Mouse (Mus musculus): ENCODE measurements around the gene Sash1. TPM values are rescaled to one million over a fixed set of nuclear protein-coding genes. Genes with fewer than 3 reads are reported as not detected.

Gene Sash1
- 0.01 and 0.03 TPM in 2 replicates for polyA plus RNA-seq (2012)

DNA sequence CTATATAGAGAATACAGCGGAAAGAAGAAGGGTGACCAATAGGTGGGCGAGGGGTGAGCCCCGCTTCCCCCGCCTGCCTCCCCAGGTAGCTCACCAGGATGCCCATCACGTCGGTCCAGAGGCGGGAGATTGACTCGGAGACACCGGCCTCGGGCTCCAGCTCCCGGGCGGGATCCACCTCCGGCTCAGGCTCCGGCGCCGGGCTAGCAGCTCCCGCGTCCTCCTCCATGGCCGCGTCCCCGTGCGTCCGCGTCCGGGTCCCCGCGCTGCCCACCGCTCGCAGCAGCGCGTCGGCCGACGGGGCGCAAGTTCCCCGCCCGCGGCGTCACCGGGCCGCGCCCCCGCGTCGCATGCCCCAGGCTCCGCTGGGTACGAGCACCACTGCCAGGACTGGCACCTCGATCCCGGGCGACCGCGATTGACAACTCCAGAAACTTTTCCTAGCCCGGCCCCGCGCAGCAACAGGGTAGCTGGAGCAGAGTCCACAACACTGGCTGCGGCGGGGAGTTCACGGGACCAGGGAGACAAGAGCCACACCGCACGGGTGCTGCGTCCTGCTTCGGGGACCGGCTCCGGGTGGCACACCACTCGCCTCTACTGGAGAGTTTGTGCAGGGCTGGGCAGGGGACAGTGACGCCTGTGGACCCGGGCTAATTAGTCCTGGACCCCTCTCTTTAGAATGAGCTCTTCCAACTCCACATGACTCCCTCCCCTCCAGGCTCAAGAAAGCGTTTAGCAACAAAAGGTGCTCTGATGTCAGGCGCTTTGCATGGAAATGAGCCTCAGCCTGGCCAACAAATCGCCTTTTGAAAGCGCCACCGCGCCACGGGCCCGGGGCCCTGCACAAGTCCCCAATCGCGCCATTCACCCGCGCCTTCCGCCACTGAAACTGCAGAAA, at the start of gene Sash1:
Gene Sash1 (minus strand): TSS at position 441 of the 898 bp plus-strand sequence.
- Histone ChIP-seq H3K27me3 (ENCODE audit: control insufficient read depth) (peaks cover 37% of the 10 kb centered on the region), H3K9me3 (ENCODE audit: control insufficient read depth, low read length) (no peaks in the 10 kb centered on the region; the same call in 1 of the 2 replicates), H3K4me3 (replicated peaks) (peak within 1 kb of the TSS; percentile 60), H3K4me1 (ENCODE audit: control insufficient read depth) (peaks cover 6% of the 10 kb centered on the region), H3K36me3 (ENCODE audit: control insufficient read depth) (no peaks in the 10 kb centered on the region)
- TF ChIP-seq TAL1 (IDR thresholded peaks at IDR 0.05; ENCODE audit: low read length) (no peak), GATA1 (IDR thresholded peaks at IDR 0.05; ENCODE audit: low read length) (no peak)

DNA sequence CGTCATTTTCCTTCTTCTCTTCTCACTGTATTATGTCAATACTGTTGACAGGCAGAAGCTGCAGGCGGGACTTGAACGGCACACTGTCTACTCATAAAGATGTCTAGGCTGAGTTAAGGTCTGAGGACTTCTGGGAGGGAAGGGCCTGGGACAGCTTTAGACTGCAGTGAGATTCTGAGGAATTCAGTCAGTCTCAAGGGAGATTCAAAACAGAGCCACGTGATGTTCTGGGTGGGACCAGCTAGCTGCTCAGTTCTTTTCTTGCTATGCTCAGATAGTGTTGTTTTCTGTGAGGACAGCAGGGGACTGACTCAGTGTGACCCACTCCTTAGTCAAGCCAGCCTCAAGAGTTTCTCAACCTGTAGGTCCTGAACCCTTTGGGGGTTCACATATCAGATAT, 49.7 kb upstream of the Sash1 start:
- Histone ChIP-seq H3K4me1 (ENCODE audit: control insufficient read depth) (no peaks in the 10 kb centered on the region), H3K27me3 (ENCODE audit: control insufficient read depth) (no peaks in the 10 kb centered on the region), H3K36me3 (ENCODE audit: control insufficient read depth) (no peaks in the 10 kb centered on the region), H3K4me3 (replicated peaks) (no peak overlapping the region), H3K9me3 (ENCODE audit: control insufficient read depth, low read length) (no peaks in the 10 kb centered on the region)
- TF ChIP-seq GATA1 (IDR thresholded peaks at IDR 0.05; ENCODE audit: low read length) (no peak), TAL1 (IDR thresholded peaks at IDR 0.05; ENCODE audit: low read length) (no peak)

DNA sequence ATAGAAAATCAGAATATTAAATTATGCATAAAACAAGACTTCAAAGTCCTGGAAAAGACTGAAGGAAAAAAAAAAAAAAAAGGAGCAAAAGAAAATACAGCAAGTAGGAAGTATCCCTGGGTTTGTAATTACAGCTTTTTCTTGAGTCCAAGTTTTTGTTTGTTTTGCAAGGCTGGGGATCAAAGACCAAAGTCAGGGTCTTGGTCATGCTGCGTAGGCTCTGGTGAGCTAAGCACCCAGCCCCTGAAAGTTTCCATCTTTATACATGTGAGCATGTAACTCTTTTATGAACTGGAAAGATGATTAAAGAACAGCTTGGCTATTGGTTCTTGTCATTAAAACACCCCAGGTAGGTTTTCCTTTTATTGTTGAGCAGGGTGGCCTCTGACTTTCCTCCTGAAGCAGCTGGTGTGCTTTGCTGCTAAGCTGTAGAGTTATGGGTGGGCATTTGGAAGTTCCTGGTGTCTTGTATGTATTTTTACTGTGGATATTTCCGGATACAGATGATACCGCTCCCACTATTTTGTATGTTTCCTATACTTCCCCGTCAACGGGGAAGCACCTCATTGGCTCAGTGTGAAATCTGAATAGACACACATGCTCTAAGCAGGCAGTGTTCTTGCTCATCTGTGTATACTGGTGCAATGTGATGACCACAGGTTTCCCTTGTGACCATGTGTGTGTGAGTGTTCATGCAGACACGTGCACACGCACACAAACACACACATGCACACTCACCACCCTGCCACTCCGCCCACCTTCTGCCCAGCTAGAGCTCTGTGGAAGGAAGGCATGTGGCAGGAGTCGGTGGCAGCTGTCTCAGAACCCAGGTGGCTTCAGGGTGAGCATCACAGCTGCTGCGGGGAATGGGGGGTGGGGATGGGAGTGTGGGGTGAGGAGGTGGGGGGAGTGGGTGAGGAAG, 47.8 kb upstream of the Sash1 start:
- no peak overlapping the region for H3K4me3 ChIP-seq (replicated peaks)
- H3K27me3 ChIP-seq (ENCODE audit: control insufficient read depth), result no peaks in the 10 kb centered on the region
- no peak for TF ChIP-seq GATA1 (IDR thresholded peaks at IDR 0.05; ENCODE audit: low read length)
- TF ChIP-seq TAL1 (IDR thresholded peaks at IDR 0.05; ENCODE audit: low read length), result no peak
- no peaks in the 10 kb centered on the region for H3K36me3 ChIP-seq (ENCODE audit: control insufficient read depth)
- H3K4me1 ChIP-seq (ENCODE audit: control insufficient read depth), result no peaks in the 10 kb centered on the region
- H3K9me3 ChIP-seq (ENCODE audit: control insufficient read depth, low read length), result no peaks in the 10 kb centered on the region

DNA sequence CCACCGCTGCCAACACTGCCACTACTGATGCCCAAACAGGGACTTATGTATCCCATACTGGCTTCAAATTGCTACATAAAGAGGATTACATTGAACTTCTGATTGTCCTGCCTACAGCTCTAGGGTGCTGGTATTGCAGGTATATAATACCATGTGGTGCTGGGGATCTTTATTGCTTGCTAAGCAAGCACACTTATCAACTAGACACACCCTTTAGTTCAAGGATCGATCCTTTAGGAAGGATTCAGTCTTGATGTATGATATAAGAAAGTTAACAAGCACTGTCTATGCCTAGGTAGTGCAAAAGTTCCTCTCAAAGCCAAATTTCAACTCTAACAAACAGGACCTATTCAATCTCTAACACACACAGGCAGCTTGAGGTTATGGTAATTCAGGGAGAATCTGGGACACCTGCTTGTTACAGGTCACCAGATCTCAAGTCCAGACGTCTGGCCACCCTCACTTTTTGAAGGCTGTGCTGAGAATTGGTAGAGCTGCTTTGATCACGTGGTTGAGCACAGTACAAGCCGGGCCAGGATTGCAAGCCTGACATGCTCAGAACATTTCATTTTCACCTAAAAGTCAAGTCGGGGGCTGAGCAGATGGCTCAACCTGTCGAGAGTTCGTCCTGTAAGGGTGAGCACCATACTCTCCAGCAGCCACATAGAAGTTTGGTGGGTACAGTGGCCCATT, 45.8 kb upstream of the Sash1 start:
- Histone ChIP-seq H3K4me1 (ENCODE audit: control insufficient read depth) (no peaks in the 10 kb centered on the region), H3K36me3 (ENCODE audit: control insufficient read depth) (no peaks in the 10 kb centered on the region)
- no peak for TF ChIP-seq TAL1 (IDR thresholded peaks at IDR 0.05; ENCODE audit: low read length)
- no peak for TF ChIP-seq GATA1 (IDR thresholded peaks at IDR 0.05; ENCODE audit: low read length)

DNA sequence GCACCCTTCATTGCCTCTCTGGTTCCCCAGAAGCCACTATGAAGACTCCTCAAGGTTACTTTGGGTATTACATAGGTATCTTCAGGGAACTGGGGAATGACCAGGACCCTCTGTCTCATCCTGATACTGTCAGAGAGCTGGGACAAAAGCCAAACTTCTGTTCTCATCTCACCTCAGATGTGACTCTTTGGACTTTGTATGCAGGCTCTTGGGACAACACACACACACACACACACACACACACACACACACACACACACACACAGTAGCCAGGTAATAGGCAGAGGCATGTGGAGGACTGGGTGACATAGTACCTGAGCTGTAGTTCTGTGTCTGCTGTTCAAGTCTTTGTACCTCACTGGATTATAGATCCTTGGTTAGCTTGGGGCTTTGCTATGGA, 44.8 kb upstream of the Sash1 start:
- TF ChIP-seq TAL1 (IDR thresholded peaks at IDR 0.05; ENCODE audit: low read length) (no peak), GATA1 (IDR thresholded peaks at IDR 0.05; ENCODE audit: low read length) (no peak)
- Histone ChIP-seq H3K4me1 (ENCODE audit: control insufficient read depth) (no peaks in the 10 kb centered on the region), H3K27me3 (ENCODE audit: control insufficient read depth) (no peaks in the 10 kb centered on the region), H3K4me3 (replicated peaks) (no peak overlapping the region), H3K9me3 (ENCODE audit: control insufficient read depth, low read length) (no peaks in the 10 kb centered on the region), H3K36me3 (ENCODE audit: control insufficient read depth) (no peaks in the 10 kb centered on the region)

More for the DNA sequence above, 45.8 kb upstream of the Sash1 start:
- Histone ChIP-seq H3K27me3 (ENCODE audit: control insufficient read depth) (no peaks in the 10 kb centered on the region), H3K4me3 (replicated peaks) (no peak overlapping the region), H3K9me3 (ENCODE audit: control insufficient read depth, low read length) (no peaks in the 10 kb centered on the region)

DNA sequence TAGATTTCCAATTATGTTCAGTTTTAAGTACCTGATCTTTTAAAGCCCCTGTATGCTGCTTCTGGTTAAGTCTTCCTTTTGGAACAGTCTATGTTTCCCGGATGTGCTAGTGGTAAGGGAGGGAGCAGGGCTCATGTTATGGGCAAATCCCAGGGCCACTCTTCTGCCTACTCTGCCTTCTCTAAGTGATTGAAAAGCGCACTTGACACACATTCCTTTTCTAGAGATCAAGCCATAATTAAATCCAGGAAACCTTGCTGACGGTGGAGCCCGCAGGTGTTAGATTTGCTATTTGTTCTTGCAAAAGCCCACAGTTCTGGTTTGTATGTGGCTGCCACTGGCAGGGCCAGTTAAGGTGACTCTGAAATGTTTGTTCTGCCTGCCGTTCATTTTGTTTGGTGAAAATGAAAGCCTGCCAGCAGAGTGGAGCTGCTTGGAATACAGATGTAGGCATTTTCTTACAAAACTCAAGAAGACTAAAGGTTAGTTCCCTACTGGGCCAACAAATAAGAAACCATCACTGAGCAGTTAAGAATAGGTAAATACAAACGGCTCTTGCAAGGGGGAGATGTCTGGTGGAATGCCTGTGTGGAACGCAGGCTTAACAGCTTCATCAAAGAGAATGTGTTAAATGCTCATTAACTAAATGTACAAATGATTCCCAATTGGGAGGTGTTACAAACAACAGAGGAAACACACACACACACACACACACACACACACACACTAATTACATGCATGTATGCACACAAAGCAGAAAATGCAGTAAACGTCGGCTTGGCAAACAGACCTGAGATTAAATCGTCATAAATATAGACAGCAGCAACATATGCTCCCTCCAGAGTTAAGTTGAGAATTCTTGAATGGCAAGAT, 43.1 kb upstream of the Sash1 start:
- Histone ChIP-seq H3K27me3 (ENCODE audit: control insufficient read depth) (no peaks in the 10 kb centered on the region), H3K4me1 (ENCODE audit: control insufficient read depth) (no peaks in the 10 kb centered on the region), H3K4me3 (replicated peaks) (no peak overlapping the region), H3K36me3 (ENCODE audit: control insufficient read depth) (no peaks in the 10 kb centered on the region), H3K9me3 (ENCODE audit: control insufficient read depth, low read length) (no peaks in the 10 kb centered on the region)
- TF ChIP-seq TAL1 (IDR thresholded peaks at IDR 0.05; ENCODE audit: low read length) (no peak), GATA1 (IDR thresholded peaks at IDR 0.05; ENCODE audit: low read length) (no peak)

DNA sequence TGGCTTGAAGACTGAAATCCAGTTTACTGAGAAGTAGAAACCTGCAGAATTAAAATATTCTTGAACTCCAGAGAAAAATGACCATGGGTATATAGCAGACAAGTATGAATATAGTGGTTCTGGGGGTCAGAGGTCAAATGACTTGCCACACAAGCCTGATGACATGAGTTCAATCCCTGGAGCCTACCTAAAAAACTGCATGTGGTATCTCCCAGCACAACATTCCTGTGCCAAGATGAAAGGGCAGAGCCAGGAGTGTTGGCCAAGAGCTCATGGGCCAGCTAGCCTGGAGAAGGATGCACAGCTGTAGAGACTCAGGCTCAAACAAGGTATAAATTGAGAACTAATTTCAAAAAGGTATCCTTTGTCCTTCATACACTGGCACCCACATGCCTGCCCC, 42.4 kb upstream of the Sash1 start:
- H3K9me3 ChIP-seq (ENCODE audit: control insufficient read depth, low read length), result no peaks in the 10 kb centered on the region
- TF ChIP-seq GATA1 (IDR thresholded peaks at IDR 0.05; ENCODE audit: low read length) (no peak), TAL1 (IDR thresholded peaks at IDR 0.05; ENCODE audit: low read length) (no peak)

DNA sequence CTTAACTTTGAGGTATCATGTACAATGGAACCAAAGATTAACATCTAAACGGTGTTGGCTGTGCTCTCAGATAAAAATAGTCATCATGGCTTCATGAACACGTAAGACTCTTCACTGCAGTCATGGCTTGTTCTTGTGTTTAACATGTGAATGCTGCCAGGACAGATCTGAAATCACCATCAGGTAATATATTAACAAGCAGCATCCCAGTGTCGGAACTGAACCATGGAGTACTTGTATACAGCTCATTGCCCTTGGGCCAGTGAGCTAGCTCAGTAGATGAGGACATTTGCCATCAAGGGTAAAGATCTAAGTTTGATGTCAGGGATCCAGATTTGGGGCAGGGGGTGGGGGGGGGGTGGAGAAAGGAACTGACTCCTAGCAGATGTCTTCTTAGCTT, 41.0 kb upstream of the Sash1 start:
- Histone ChIP-seq H3K4me1 (ENCODE audit: control insufficient read depth) (no peaks in the 10 kb centered on the region), H3K9me3 (ENCODE audit: control insufficient read depth, low read length) (no peaks in the 10 kb centered on the region), H3K27me3 (ENCODE audit: control insufficient read depth) (no peaks in the 10 kb centered on the region), H3K36me3 (ENCODE audit: control insufficient read depth) (no peaks in the 10 kb centered on the region), H3K4me3 (replicated peaks) (no peak overlapping the region)
- TF ChIP-seq TAL1 (IDR thresholded peaks at IDR 0.05; ENCODE audit: low read length), result no peak
- TF ChIP-seq GATA1 (IDR thresholded peaks at IDR 0.05; ENCODE audit: low read length), result no peak

More for the DNA sequence above, 42.4 kb upstream of the Sash1 start:
- H3K36me3 ChIP-seq (ENCODE audit: control insufficient read depth), result no peaks in the 10 kb centered on the region
- H3K4me3 ChIP-seq (replicated peaks), result no peak overlapping the region
- H3K27me3 ChIP-seq (ENCODE audit: control insufficient read depth), result no peaks in the 10 kb centered on the region
- no peaks in the 10 kb centered on the region for H3K4me1 ChIP-seq (ENCODE audit: control insufficient read depth)
